Comparison of ENCODE assay signal across 15 mouse cellular contexts in the genomic region with DNA sequence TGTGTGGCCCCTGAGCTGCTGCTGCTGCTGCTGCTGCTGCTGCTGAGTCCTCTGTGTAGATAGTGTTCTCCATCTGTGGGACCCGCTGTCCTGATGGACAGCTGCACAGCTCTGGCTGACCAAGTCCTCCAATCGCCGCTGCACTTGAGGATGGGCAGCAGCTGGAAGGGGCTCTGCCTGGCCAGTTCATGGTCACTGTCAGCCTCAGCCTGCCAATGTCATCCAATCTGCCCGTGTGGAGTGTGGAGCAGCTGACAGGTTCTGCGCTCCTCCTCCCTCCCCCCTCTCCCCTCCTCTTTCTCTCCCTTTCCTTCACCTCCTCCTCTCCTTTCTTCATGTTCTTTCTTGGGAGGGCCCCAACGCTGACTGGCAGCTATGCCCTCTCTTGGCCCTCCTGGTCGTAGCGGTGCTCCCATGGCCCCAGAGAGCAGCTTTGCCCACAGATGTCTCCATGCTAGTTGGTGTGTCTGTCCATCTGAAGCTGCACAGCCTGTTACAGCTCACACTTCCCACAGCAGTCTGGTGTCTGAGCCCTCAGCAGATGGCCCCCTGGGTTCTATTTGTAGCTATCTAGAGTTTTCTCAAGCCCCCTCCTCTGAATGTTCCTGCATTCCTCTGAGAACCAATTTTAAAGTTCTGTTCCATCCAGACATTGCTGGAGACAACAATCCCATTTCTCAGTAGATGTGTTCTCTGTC.
DNase-seq lines count a peak whose midpoint lies in the region; ATAC-seq and TF ChIP-seq lines count a peak whose summit lies in the region.
"Had no signal": no experiment of that assay in that cellular context is flagged by ENCODE, and none has a peak within 500 bp of the region (broad histone marks: within the 10 kb centered on the region; RNA-seq: fewer than 3 reads in every experiment).

No protein-coding gene starts in this region.

- H3K27me3 ChIP-seq in limb, embryonic 15.5 days = no peaks in the 10 kb centered on the region

- H3K36me3 ChIP-seq in limb, embryonic 15.5 days = no peaks in the 10 kb centered on the region
- H3K36me3 ChIP-seq: G1E; heart, embryonic 13.5 days; neural tube, embryonic 15.5 days had no signal

- intact Hi-C loops in left cerebral cortex, postnatal 14 days (cut with DNase I) = loop anchor here (10.0 kb wide), 1 partner anchor 233 kb away; no protein-coding TSS in a partner anchor
- intact Hi-C loops in left cerebral cortex, adult 2 months (cut with DNase I) = no loop called here

- ATAC-seq in limb, embryonic 15.5 days (ENCODE audit: insufficient number of reproducible peaks, low FRiP score, low TSS enrichment, low read depth) = no peak
- ATAC-seq in megakaryocyte-erythroid progenitor cell, adult 5-6 weeks (replicated peaks; ENCODE audit: low FRiP score, low TSS enrichment, poor library complexity, severe bottlenecking) = no peak
- ATAC-seq: inflammation-experienced regulatory T-cells, adult 6 months; liver, postnatal 0 days had no signal

- H3K4me1 ChIP-seq in limb, embryonic 15.5 days = peaks cover 60% of the 10 kb centered on the region

- H3K9me3 ChIP-seq in limb, embryonic 15.5 days = no peaks in the 10 kb centered on the region; the same call in 1 of the 2 replicates
- H3K9me3 ChIP-seq: G1E; heart, embryonic 13.5 days; neural tube, embryonic 15.5 days had no signal

- H3K4me3 ChIP-seq in left cerebral cortex, adult 2 months = no peak overlapping the region
- H3K4me3 ChIP-seq in limb, embryonic 15.5 days = no peak overlapping the region
- H3K4me3 ChIP-seq: heart, embryonic 13.5 days; neural tube, embryonic 15.5 days had no signal

- no peak overlapping the region for H3K9ac ChIP-seq in limb, embryonic 15.5 days
- H3K9ac ChIP-seq: heart, embryonic 13.5 days; liver, postnatal 0 days; neural tube, embryonic 15.5 days had no signal

- H3K27ac ChIP-seq in left cerebral cortex, adult 2 months = no peak overlapping the region
- peak overlapping the region; percentile 27 for H3K27ac ChIP-seq in limb, embryonic 15.5 days
- H3K27ac ChIP-seq: heart, embryonic 13.5 days; neural tube, embryonic 15.5 days had no signal

- TF ChIP-seq CTCF in left cerebral cortex, adult 2 months (IDR thresholded peaks at IDR 0.05) = no peak

- H3K4me2 ChIP-seq in limb, embryonic 15.5 days = no peak overlapping the region
- H3K4me2 ChIP-seq: heart, embryonic 13.5 days; neural tube, embryonic 15.5 days had no signal

- DNase-seq in gastrocnemius, adult 18-20 months (ENCODE audit: low spot score) = peak; percentile 54
- no peak for DNase-seq in gastrocnemius, postnatal 10 days
- DNase-seq in left cerebral cortex, postnatal 14 days (ENCODE audit: low spot score in 2 of 2) = peak; percentile 48 to 71
- no peak for DNase-seq in left cerebral cortex, adult 2 months (ENCODE audit: extremely low spot score in 1 of 2, low spot score in 2 of 2)
- peak; percentile 47 to 81 for DNase-seq in layer of hippocampus, adult 18-20 months (ENCODE audit: low spot score in 2 of 2)
- DNase-seq in adrenal gland, postnatal 4 days (ENCODE audit: low spot score in 2 of 2) = no peak
- DNase-seq: liver, postnatal 0 days; midbrain, embryonic 14.5 days; thymus, adult 18-20 months had no signal

- WGBS in limb, embryonic 15.5 days = 45% methylated on average over 8 of the region's 8 CpGs

Comparison
In these comparisons a context has a peak if more than half of its experiments do, and no peak if none do; other contexts are left out.
1. DNase-seq: peak in gastrocnemius, adult 18-20 months (single experiment), left cerebral cortex, postnatal 14 days (2 of 2) and layer of hippocampus, adult 18-20 months (2 of 2); none in gastrocnemius, postnatal 10 days (single experiment), left cerebral cortex, adult 2 months (0 of 2) and adrenal gland, postnatal 4 days (0 of 2).